Mouse (Mus musculus): Measurements from ENCODE around the gene Snx4. TPM values are rescaled to one million over a fixed set of nuclear protein-coding genes. Genes with fewer than 3 reads are reported as not detected.

Snx4 gene
- total RNA-seq, 1 experiment from 2014 or later, result 85.4 TPM

DNA sequence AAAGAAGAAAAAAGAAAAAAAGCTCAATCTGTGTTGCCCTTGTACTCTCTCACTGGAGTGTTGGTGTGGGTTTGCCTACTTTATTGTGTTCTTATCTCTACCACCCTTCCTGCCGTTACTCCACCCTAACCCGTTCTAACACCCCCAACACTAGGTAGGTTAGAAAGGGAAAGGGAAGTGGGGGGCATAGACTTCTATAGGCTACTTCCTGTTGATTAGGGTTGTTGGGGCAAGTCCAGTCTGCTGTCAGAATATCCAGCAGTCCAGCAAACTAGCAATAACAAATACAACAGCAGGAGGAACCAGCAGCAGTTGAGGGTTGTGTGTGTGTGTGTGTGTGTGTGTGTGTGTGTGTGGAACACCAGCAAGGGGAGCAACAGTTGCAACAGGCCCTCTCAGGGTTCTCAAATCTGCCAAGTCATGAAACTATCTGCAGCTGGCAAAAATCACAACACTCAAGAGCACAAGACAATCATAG lies 10.4 kb downstream of the Snx4 start:
- peak; percentile 56; the same call in 1 of the 2 replicates for ATAC-seq (ENCODE audit: extremely low read depth, insufficient number of reproducible peaks, low FRiP score, poor library complexity, severe bottlenecking)

DNA sequence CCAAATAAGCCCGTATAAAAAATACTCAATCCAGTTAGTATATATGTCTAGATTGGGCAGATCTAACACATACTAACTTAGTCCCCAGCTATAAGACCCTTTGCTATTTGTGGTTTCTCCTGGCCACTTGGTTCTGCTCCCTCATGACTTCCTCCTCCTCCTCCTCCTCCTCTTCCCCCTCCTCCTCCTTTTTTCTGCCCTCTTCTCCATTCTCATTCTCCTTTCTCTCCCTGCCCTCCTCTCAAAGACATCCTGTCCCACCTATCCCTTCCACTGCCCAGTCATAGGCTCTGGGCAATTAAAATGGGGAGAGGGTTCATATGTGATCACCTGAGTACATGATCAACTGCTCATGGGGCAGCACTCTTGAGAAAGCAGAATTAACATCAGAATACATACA lies 10.9 kb downstream of the Snx4 start:
- ATAC-seq (ENCODE audit: extremely low read depth, insufficient number of reproducible peaks, low FRiP score, poor library complexity, severe bottlenecking), result no peak

DNA sequence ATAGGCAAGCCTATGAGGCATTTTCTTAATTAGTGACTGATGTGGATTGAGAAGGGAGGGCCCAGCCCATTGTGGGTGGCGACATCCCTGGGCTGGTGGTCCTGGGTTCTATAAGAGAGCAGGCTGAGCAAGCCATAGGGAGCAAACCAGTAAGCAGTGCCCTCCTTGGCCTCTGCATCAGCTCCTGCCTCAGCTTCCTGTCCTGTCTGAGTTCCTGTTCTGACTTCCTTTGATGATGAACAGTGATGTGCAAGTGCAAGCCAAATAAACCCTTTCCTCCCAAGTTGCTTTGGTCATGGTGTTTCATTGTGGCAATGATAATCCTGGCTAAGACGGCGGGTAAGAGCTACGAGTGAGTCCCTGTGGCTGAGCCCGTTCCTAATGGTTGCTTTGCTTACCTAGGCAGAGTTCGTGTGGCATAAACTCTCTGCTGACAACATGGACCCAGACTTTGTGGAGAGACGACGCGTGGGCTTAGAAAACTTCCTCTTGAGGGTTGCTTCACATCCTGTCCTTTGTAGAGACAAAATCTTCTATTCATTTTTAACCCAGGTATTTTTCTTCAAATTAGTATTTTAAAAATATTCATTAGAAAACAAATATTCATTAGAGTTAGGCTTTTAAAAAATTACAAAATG lies 16.5 kb downstream of the Snx4 start:
- no peak for ATAC-seq (ENCODE audit: extremely low read depth, insufficient number of reproducible peaks, low FRiP score, poor library complexity, severe bottlenecking)

DNA sequence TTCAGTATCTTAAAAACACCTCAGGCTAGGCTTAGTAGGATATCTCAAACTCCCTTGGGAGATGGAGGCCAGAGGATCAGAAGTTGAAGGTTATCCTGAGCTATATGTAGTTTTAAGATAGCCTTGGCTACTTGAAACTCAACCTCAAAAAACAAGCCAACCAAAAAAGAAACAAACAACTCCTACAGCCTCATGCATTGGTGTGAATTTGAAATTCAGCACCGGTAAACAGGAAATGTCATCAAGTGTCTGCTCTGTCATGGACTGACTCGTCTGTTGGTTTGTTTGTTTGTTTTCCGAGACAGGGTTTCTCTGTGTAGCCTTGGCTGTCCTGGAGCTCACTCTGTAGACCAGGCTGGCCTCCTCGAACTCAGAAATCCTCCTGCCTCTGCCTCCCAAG lies 20.6 kb downstream of the Snx4 start:
- no peak for ATAC-seq (ENCODE audit: extremely low read depth, insufficient number of reproducible peaks, low FRiP score, poor library complexity, severe bottlenecking)

- no peak for ATAC-seq (ENCODE audit: extremely low read depth, insufficient number of reproducible peaks, low FRiP score, poor library complexity, severe bottlenecking)
These were observed 31.8 kb downstream of the Snx4 start for GRCm38 (mm10) chr16:33283079-33283478.

- ATAC-seq (ENCODE audit: extremely low read depth, insufficient number of reproducible peaks, low FRiP score, poor library complexity, severe bottlenecking), result no peak
These were observed 37.3 kb downstream of the Snx4 start for GRCm38 (mm10) chr16:33288536-33288935.

DNA sequence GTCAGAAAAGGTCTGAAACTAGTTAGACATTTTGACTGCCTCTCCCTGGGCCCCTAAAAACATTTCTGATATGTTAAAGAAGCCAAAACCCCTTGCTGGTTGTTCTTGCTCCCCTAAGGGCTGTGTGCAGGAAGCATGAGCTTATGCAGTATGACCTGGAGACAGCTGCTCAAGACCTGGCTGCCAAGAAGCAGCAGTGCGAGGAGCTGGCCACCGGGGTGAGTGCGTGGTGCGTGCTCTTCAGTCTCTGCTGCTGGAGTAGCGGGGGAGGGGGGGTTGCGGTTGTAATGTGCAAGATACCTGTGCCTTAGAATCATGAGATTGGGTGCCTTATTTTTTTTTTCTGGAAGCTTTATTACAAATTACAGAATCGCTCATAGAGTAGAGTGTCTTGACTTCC lies 38.7 kb downstream of the Snx4 start:
- ATAC-seq (ENCODE audit: extremely low read depth, insufficient number of reproducible peaks, low FRiP score, poor library complexity, severe bottlenecking), result no peak

DNA sequence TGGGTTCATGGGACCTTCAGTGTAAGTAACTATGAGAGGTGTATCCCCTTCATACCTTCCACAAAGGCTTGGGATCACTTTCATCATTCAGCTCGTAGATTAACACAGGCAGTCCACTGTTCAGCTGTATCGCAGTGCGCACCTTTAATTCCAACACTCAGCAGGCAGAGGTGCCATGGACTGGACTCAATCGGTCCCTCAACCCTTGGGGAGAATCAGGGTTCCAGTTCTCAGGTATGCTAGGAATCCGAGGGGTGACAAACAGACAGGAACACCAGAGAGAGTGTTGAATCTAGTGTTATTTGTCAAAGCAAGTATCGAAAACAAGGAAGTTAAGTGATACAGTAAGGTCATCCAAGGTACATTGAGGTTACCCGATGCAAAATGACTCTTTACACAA lies 41.0 kb downstream of the Snx4 start:
- no peak for ATAC-seq (ENCODE audit: extremely low read depth, insufficient number of reproducible peaks, low FRiP score, poor library complexity, severe bottlenecking)

DNA sequence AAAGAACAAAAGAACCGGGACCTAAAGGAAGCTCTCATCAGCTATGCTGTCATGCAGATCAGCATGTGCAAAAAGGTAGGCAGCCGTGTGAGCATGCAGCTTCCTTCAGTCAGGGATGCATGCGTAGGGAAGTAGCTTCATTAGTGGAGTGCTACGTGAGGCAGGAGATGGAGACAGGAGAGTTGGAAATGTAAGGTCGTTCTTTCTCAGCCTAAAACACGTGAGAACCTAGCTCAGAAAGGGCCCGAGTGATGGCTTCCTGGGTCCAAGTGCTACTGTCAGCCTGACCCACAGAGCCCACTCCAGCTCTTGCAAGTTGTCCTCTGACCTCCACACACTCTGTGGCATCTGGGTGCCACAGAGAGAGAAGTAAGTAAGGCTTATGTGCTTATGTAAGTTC lies 43.4 kb downstream of the Snx4 start:
- ATAC-seq (ENCODE audit: extremely low read depth, insufficient number of reproducible peaks, low FRiP score, poor library complexity, severe bottlenecking), result no peak

GRCm38 (mm10) chr16:33295321-33295720 lies 44.1 kb downstream of the Snx4 start:
- ATAC-seq (ENCODE audit: extremely low read depth, insufficient number of reproducible peaks, low FRiP score, poor library complexity, severe bottlenecking), result no peak

DNA sequence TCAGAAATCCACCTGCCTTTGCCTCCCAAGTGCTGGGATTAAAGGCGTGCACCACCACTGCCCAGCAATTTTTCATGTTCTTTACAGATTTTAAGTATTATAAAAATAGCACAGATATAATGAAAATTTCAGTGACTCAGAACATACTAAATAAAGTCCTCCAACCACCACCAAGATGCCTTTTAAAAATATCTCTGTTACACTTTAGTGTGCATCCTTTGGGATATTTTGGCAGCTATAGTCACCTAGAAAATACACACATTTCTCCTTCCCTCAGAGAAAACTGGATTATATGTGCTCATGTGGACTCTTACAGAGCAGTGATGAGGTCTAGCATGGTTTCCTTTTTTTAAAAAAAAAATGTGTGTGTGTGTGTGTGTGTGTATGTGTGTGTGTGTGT lies 46.3 kb downstream of the Snx4 start:
- no peak for ATAC-seq (ENCODE audit: extremely low read depth, insufficient number of reproducible peaks, low FRiP score, poor library complexity, severe bottlenecking)

DNA sequence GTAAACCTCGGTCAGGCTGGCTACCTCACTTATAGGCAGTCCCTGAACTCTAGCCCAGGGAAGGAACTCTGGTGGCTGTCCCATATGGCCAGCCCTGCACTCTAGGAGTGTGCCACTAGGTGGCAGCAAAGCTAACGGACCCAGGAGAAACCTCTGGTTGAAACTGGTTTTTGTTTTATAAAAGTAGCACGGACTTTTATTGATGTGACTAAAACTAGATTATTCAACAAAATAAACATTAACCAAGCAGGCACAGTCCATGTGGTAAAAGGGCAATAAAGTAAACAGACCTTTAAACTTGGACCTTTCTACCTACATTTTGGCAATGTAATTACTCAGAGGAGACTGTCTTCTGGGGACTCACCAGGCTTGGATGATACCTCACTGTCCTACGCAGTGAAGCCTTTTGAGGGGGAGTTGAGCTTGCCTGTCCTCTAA lies 55.4 kb downstream of the Snx4 start:
- peak; percentile 59; the same call in 1 of the 2 replicates for ATAC-seq (ENCODE audit: extremely low read depth, insufficient number of reproducible peaks, low FRiP score, poor library complexity, severe bottlenecking)

- no peak for ATAC-seq (ENCODE audit: extremely low read depth, insufficient number of reproducible peaks, low FRiP score, poor library complexity, severe bottlenecking)
These were observed 56.5 kb downstream of the Snx4 start for GRCm38 (mm10) chr16:33307761-33308160.

- no peak for ATAC-seq (ENCODE audit: extremely low read depth, insufficient number of reproducible peaks, low FRiP score, poor library complexity, severe bottlenecking)
These were observed 57.8 kb downstream of the Snx4 start for GRCm38 (mm10) chr16:33309066-33309465.

GRCm38 (mm10) chr16:33315611-33316010 lies 64.4 kb downstream of the Snx4 start:
- no peak for ATAC-seq (ENCODE audit: extremely low read depth, insufficient number of reproducible peaks, low FRiP score, poor library complexity, severe bottlenecking)

- no peak for ATAC-seq (ENCODE audit: extremely low read depth, insufficient number of reproducible peaks, low FRiP score, poor library complexity, severe bottlenecking)
These were observed 66.4 kb downstream of the Snx4 start for GRCm38 (mm10) chr16:33317646-33318045.

DNA sequence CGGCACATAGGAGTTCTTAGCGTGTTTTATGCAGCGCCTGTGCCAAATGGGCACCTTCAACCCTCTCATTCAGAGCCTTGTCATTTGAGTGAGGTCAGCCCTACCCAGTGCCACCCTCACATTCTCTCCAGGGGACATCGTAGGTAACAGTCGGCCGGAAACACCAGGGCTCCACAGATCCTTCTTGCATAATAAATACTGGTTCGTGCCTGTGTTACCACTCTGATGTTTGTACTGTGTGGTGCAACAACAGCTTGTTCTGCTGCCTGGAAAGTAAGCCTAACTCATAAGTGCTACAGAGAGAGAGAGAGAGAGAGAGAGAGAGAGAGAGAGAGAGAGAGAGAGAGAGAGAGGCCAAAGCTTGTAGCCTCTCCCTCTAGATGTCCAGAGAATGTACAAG lies 66.8 kb downstream of the Snx4 start:
- no peak for ATAC-seq (ENCODE audit: extremely low read depth, insufficient number of reproducible peaks, low FRiP score, poor library complexity, severe bottlenecking)

- no peak for ATAC-seq (ENCODE audit: extremely low read depth, insufficient number of reproducible peaks, low FRiP score, poor library complexity, severe bottlenecking)
These were observed 74.6 kb downstream of the Snx4 start for GRCm38 (mm10) chr16:33325704-33326455.

DNA sequence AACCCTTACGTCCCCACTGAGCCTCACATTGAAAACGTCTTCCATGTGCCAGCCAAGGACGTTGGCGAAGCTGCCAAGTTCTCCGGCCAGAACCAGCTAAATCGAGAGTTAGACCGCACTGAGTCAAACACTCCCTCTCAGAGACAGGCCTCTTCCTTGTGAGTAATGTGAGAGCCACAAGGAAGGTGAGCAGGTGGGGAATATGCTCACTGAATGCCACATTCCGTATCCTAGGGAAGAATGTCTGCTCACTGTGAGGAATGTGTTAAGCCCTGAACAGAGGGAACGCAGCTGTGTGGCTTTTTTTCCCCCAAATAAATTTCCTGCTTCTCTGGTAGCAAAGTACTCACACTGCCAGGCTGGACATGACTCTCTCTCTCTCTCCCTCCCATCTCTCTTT lies 75.3 kb downstream of the Snx4 start:
- no peak for ATAC-seq (ENCODE audit: extremely low read depth, insufficient number of reproducible peaks, low FRiP score, poor library complexity, severe bottlenecking)

DNA sequence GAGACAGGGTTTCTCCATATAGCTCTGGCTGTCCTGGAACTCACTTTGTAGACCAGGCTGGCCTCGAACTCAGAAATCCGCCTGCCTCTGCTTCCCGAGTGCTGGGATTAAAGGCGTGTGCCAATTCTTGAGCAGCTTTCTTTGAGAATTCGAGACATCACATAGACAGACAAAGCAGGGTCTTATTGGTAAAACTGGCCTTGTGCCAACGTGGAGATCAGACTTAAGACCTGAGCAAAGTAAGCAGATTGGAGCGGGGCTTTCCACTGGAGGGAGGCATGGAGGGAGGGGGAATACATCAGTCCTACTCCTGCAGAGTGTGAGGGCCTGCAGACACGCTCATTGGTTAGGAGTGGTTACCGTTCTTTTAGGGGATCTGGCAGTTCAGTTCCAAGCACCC lies 75.9 kb downstream of the Snx4 start:
- no peak for ATAC-seq (ENCODE audit: extremely low read depth, insufficient number of reproducible peaks, low FRiP score, poor library complexity, severe bottlenecking)
